Mouse (Mus musculus): ENCODE data around the gene Eif5a2. TPM values are rescaled to one million over a fixed set of nuclear protein-coding genes. Genes with fewer than 3 reads are reported as not detected.

The Eif5a2 gene
- polyA plus RNA-seq (2015; fragmentation: Nextera tagmentation; extraction: Ambion mirVana), result 10.1 and 11.7 TPM in 2 replicates

- Histone ChIP-seq H3K9me3 (ENCODE audit: control insufficient read depth, low read length) (no peaks in the 10 kb centered on the region), H3K36me3 (ENCODE audit: control insufficient read depth, insufficient read depth, low read length) (no peaks in the 10 kb centered on the region), H3K27me3 (replicated peaks; ENCODE audit: control insufficient read depth, insufficient read depth, low read length) (no peaks in the 10 kb centered on the region; the same call in 1 of the 2 replicates), H3K4me1 (ENCODE audit: control insufficient read depth, insufficient read depth, low read depth, low read length) (peaks cover 7% of the 10 kb centered on the region), H3K9ac (ENCODE audit: low read depth, low read length) (peak within 1 kb of the TSS; percentile 78), H3K4me2 (ENCODE audit: low read length) (peak within 1 kb of the TSS; percentile 99), H3K27ac (ENCODE audit: low read depth, low read length) (no peak within 1 kb of the TSS), H3K4me3 (ENCODE audit: low read length) (peak within 1 kb of the TSS; percentile 93)
- peak; percentile 99 for ATAC-seq
- 2% methylated on average over 39 of the region's 46 CpGs for WGBS
Measured at GRCm38 (mm10) chr3:28780994-28781393, at the start of gene Eif5a2. Gene Eif5a2 (plus strand): TSS chr3:28781276.

DNA sequence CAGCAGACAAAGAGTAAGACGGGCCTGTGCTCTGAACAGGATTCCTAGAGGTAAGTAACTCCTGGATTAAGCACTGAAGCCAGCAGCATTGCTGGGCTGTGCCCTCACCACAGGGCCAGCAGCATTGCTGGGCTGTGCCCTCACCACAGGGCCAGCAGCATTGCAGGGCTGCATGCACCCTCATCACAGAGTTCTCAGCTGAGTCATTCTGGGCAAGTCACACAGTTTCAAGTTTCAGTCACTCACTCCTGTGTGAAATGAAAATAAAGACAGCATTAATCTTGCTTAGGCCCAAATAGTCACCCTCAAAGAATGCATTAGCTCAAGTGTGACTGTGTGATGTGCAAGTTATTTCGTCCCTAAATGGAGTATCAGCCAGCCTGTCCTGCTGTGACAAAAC lies 46.4 kb upstream of the Eif5a2 start:
- Histone ChIP-seq H3K36me3 (ENCODE audit: control insufficient read depth, insufficient read depth, low read length) (no peaks in the 10 kb centered on the region), H3K27ac (ENCODE audit: low read depth, low read length) (no peak overlapping the region), H3K4me1 (ENCODE audit: control insufficient read depth, insufficient read depth, low read depth, low read length) (no peaks in the 10 kb centered on the region), H3K27me3 (replicated peaks; ENCODE audit: control insufficient read depth, insufficient read depth, low read length) (no peaks in the 10 kb centered on the region), H3K4me2 (ENCODE audit: low read length) (no peak overlapping the region), H3K9ac (ENCODE audit: low read depth, low read length) (no peak overlapping the region), H3K9me3 (ENCODE audit: control insufficient read depth, low read length) (no peaks in the 10 kb centered on the region; the same call in 1 of the 2 replicates), H3K4me3 (ENCODE audit: low read length) (no peak overlapping the region)
- no peak for ATAC-seq
- 63% methylated on average over 2 of the region's 2 CpGs for WGBS

GRCm38 (mm10) chr3:28736981-28737380 lies 44.1 kb upstream of the Eif5a2 start:
- WGBS, result 37% methylated on average over 2 of the region's 2 CpGs
- no peak overlapping the region for H3K9ac ChIP-seq (ENCODE audit: low read depth, low read length)
- H3K4me1 ChIP-seq (ENCODE audit: control insufficient read depth, insufficient read depth, low read depth, low read length), result no peaks in the 10 kb centered on the region
- no peak overlapping the region for H3K4me2 ChIP-seq (ENCODE audit: low read length)
- H3K9me3 ChIP-seq (ENCODE audit: control insufficient read depth, low read length), result no peaks in the 10 kb centered on the region; the same call in 1 of the 2 replicates
- no peak overlapping the region for H3K27ac ChIP-seq (ENCODE audit: low read depth, low read length)
- ATAC-seq, result 0 out of 2 replicates have a peak, but pooled peaks have one; percentile 24
- no peaks in the 10 kb centered on the region for H3K36me3 ChIP-seq (ENCODE audit: control insufficient read depth, insufficient read depth, low read length)
- no peaks in the 10 kb centered on the region for H3K27me3 ChIP-seq (replicated peaks; ENCODE audit: control insufficient read depth, insufficient read depth, low read length)
- H3K4me3 ChIP-seq (ENCODE audit: low read length), result no peak overlapping the region

GRCm38 (mm10) chr3:28740353-28740752 lies 40.7 kb upstream of the Eif5a2 start:
- Histone ChIP-seq H3K4me3 (ENCODE audit: low read length) (no peak overlapping the region), H3K36me3 (ENCODE audit: control insufficient read depth, insufficient read depth, low read length) (no peaks in the 10 kb centered on the region), H3K9ac (ENCODE audit: low read depth, low read length) (no peak overlapping the region), H3K27me3 (replicated peaks; ENCODE audit: control insufficient read depth, insufficient read depth, low read length) (no peaks in the 10 kb centered on the region), H3K27ac (ENCODE audit: low read depth, low read length) (no peak overlapping the region), H3K4me1 (ENCODE audit: control insufficient read depth, insufficient read depth, low read depth, low read length) (0 out of 2 replicates have a peak, but pooled peaks cover 3% of the 10 kb centered on the region), H3K9me3 (ENCODE audit: control insufficient read depth, low read length) (no peaks in the 10 kb centered on the region; the same call in 1 of the 2 replicates), H3K4me2 (ENCODE audit: low read length) (no peak overlapping the region)
- no peak for ATAC-seq
- WGBS, result 47% methylated on average over 6 of the region's 6 CpGs

GRCm38 (mm10) chr3:28743251-28743650 lies 37.8 kb upstream of the Eif5a2 start:
- Histone ChIP-seq H3K4me3 (ENCODE audit: low read length) (no peak overlapping the region), H3K4me1 (ENCODE audit: control insufficient read depth, insufficient read depth, low read depth, low read length) (0 out of 2 replicates have a peak, but pooled peaks cover 3% of the 10 kb centered on the region), H3K27me3 (replicated peaks; ENCODE audit: control insufficient read depth, insufficient read depth, low read length) (no peaks in the 10 kb centered on the region), H3K9ac (ENCODE audit: low read depth, low read length) (no peak overlapping the region), H3K27ac (ENCODE audit: low read depth, low read length) (no peak overlapping the region), H3K9me3 (ENCODE audit: control insufficient read depth, low read length) (no peaks in the 10 kb centered on the region; the same call in 1 of the 2 replicates), H3K36me3 (ENCODE audit: control insufficient read depth, insufficient read depth, low read length) (no peaks in the 10 kb centered on the region), H3K4me2 (ENCODE audit: low read length) (no peak overlapping the region)
- peak; percentile 50 for ATAC-seq
- WGBS, result 36% methylated on average over 8 of the region's 8 CpGs

DNA sequence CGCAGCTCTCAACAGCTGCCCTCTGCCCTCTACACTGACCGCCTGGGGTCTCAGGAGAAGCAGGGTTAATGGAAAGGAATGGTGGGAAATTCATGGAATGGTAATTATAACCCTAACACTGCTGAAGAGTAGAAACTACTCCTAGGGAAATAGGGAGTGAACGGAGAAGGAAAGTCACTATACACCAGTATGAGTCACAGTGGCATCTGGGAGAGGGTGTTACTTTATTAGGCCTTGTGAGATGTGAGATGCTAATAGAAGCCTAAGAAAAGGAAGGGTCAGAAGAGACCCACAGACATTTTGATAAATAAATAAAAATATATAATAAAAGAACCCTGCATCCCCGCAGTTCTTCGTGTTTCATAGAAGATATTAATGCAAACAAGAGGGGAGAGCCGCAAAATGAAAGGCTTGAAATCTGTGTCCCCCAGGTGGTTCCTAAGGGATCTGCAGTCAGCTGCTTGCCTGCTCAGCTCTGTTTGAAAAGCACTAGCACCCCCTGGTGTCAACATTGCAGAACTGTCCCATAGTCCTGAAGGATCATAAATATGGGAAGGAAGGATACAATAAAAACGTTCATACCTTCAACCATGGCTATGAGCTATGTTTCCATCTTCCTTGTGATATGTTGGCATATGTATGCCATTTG lies 35.1 kb upstream of the Eif5a2 start:
- Histone ChIP-seq H3K27me3 (replicated peaks; ENCODE audit: control insufficient read depth, insufficient read depth, low read length) (no peaks in the 10 kb centered on the region), H3K36me3 (ENCODE audit: control insufficient read depth, insufficient read depth, low read length) (no peaks in the 10 kb centered on the region), H3K9me3 (ENCODE audit: control insufficient read depth, low read length) (no peaks in the 10 kb centered on the region), H3K4me2 (ENCODE audit: low read length) (no peak overlapping the region), H3K27ac (ENCODE audit: low read depth, low read length) (no peak overlapping the region), H3K9ac (ENCODE audit: low read depth, low read length) (no peak overlapping the region), H3K4me3 (ENCODE audit: low read length) (no peak overlapping the region), H3K4me1 (ENCODE audit: control insufficient read depth, insufficient read depth, low read depth, low read length) (0 out of 2 replicates have a peak, but pooled peaks cover 3% of the 10 kb centered on the region)
- WGBS, result 26% methylated on average over 7 of the region's 7 CpGs
- ATAC-seq, result peak; percentile 90

- Histone ChIP-seq H3K4me3 (ENCODE audit: low read length) (no peak overlapping the region), H3K36me3 (ENCODE audit: control insufficient read depth, insufficient read depth, low read length) (no peaks in the 10 kb centered on the region), H3K4me2 (ENCODE audit: low read length) (no peak overlapping the region), H3K27ac (ENCODE audit: low read depth, low read length) (no peak overlapping the region), H3K9me3 (ENCODE audit: control insufficient read depth, low read length) (no peaks in the 10 kb centered on the region), H3K9ac (ENCODE audit: low read depth, low read length) (no peak overlapping the region), H3K27me3 (replicated peaks; ENCODE audit: control insufficient read depth, insufficient read depth, low read length) (no peaks in the 10 kb centered on the region), H3K4me1 (ENCODE audit: control insufficient read depth, insufficient read depth, low read depth, low read length) (0 out of 2 replicates have a peak, but pooled peaks cover 3% of the 10 kb centered on the region)
- WGBS, result 83% methylated on average over 3 of the region's 3 CpGs
- ATAC-seq, result no peak
Measured at GRCm38 (mm10) chr3:28748151-28748550, 32.9 kb upstream of the Eif5a2 start.

- Histone ChIP-seq H3K36me3 (ENCODE audit: control insufficient read depth, insufficient read depth, low read length) (no peaks in the 10 kb centered on the region), H3K27ac (ENCODE audit: low read depth, low read length) (no peak overlapping the region), H3K9me3 (ENCODE audit: control insufficient read depth, low read length) (no peaks in the 10 kb centered on the region), H3K9ac (ENCODE audit: low read depth, low read length) (no peak overlapping the region), H3K4me1 (ENCODE audit: control insufficient read depth, insufficient read depth, low read depth, low read length) (no peaks in the 10 kb centered on the region), H3K4me3 (ENCODE audit: low read length) (no peak overlapping the region), H3K4me2 (ENCODE audit: low read length) (no peak overlapping the region), H3K27me3 (replicated peaks; ENCODE audit: control insufficient read depth, insufficient read depth, low read length) (no peaks in the 10 kb centered on the region)
- no peak for ATAC-seq
Measured at GRCm38 (mm10) chr3:28748956-28749355, 32.1 kb upstream of the Eif5a2 start.

DNA sequence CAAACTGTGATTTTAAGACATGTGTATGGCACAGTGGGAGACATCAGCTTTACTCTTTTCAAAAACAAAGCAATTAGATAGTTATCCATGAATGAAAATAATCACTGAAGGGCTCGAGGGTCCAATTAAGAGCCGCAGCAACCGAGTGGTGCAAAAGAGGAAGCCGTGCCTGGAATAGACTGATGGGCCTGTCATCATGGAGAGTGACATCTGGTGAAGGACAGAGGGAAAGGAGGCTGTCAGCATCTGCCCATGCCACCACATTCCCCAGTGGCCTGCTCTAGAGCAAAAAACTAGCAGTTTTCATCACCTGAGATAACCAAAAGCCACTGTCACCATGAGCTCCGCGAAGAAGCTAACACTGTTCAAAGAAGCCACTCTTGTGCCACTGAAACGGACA lies 25.6 kb upstream of the Eif5a2 start:
- WGBS, result 55% methylated on average over 7 of the region's 7 CpGs
- Histone ChIP-seq H3K4me3 (ENCODE audit: low read length) (no peak overlapping the region), H3K36me3 (ENCODE audit: control insufficient read depth, insufficient read depth, low read length) (no peaks in the 10 kb centered on the region), H3K4me2 (ENCODE audit: low read length) (no peak overlapping the region), H3K9ac (ENCODE audit: low read depth, low read length) (no peak overlapping the region), H3K9me3 (ENCODE audit: control insufficient read depth, low read length) (no peaks in the 10 kb centered on the region), H3K4me1 (ENCODE audit: control insufficient read depth, insufficient read depth, low read depth, low read length) (no peaks in the 10 kb centered on the region), H3K27me3 (replicated peaks; ENCODE audit: control insufficient read depth, insufficient read depth, low read length) (no peaks in the 10 kb centered on the region), H3K27ac (ENCODE audit: low read depth, low read length) (no peak overlapping the region)
- ATAC-seq, result no peak

All from hindbrain, embryonic 16.5 days (tissue).